Mouse (Mus musculus) hindbrain, embryonic 12.5 days (tissue): ENCODE results near the gene Amotl1. TPM values are rescaled to one million over a fixed set of nuclear protein-coding genes. Genes with fewer than 3 reads are reported as not detected.

Source experiments
- ATAC-seq: fragments of 200-750 bp; cut with Nextera tagmentation; 2 replicates; pipeline ENCODE4 v1.8.0; 2017; ENCODE audit warnings: moderate TSS enrichment; ENCODE audit not compliant: low FRiP score
- H3K27ac ChIP-seq: fragments of 300-500 bp; sonication (generic); 2 replicates; pipeline ENCODE4 v1.5.1; 2016; ENCODE audit warnings: mild to moderate bottlenecking
- H3K27me3 ChIP-seq: fragments of 300-500 bp; sonication (generic); 2 replicates; pipeline ENCODE4 v1.6.1; 2016; ENCODE audit warnings: mild to moderate bottlenecking
- H3K36me3 ChIP-seq: fragments of 300-500 bp; sonication (generic); 2 replicates; pipeline ENCODE4 v1.6.1; 2016; ENCODE audit warnings: mild to moderate bottlenecking
- H3K4me1 ChIP-seq: fragments of 300-500 bp; sonication (generic); 2 replicates; pipeline ENCODE4 v1.6.1; 2016
- H3K4me2 ChIP-seq: fragments of 300-500 bp; sonication (generic); replicated peaks from 2 replicates; pipeline ENCODE4 v1.6.1; 2016; ENCODE audit warnings: mild to moderate bottlenecking
- H3K4me3 ChIP-seq: fragments of 300-500 bp; sonication (generic); 2 replicates; pipeline ENCODE4 v1.5.1; 2016; ENCODE audit warnings: mild to moderate bottlenecking
- H3K9ac ChIP-seq: fragments of 300-500 bp; sonication (generic); 2 replicates; pipeline ENCODE4 v1.6.1; 2016; ENCODE audit warnings: mild to moderate bottlenecking, moderate library complexity
- H3K9me3 ChIP-seq: fragments of 300-500 bp; sonication (generic); replicated peaks from 2 replicates; pipeline ENCODE4 v1.6.1; 2016; ENCODE audit warnings: mild to moderate bottlenecking
- WGBS: fragments of 180-500 bp; shearing (Covaris S2); methylation state at CpG from one replicate; pipeline ENCODE4 v1.1.7; 2016; 5-methylcytosine and 5-hydroxymethylcytosine counted together
- polyA plus RNA-seq: library from polyadenylated mRNA; unstranded; fragments of >200 nt; fragmentation: Nextera tagmentation; extraction: Ambion mirVana; gene quantifications from 2 replicates; pipeline ENCODE4 v1.2.1, GENCODE M21; 2016

Amotl1 gene
- polyA plus RNA-seq, 1 experiment from 2014 or later, result 18.2 TPM

GRCm38 (mm10) chr9:14614205-14614930, 30.5 kb downstream of the Amotl1 start:
- no peaks in the 10 kb centered on the region for H3K27me3 ChIP-seq
- peak overlapping the region; percentile 80 for H3K4me2 ChIP-seq
- H3K4me1 ChIP-seq, result peaks cover 40% of the 10 kb centered on the region
- peak; percentile 70 for ATAC-seq
- peak overlapping the region; percentile 74 for H3K4me3 ChIP-seq
- H3K9ac ChIP-seq, result peak overlapping the region; percentile 88
- WGBS, result under 1% methylated on average over 49 of the region's 50 CpGs
- no peaks in the 10 kb centered on the region for H3K9me3 ChIP-seq
- H3K36me3 ChIP-seq, result no peaks in the 10 kb centered on the region
- peak overlapping the region; percentile 71 for H3K27ac ChIP-seq

DNA sequence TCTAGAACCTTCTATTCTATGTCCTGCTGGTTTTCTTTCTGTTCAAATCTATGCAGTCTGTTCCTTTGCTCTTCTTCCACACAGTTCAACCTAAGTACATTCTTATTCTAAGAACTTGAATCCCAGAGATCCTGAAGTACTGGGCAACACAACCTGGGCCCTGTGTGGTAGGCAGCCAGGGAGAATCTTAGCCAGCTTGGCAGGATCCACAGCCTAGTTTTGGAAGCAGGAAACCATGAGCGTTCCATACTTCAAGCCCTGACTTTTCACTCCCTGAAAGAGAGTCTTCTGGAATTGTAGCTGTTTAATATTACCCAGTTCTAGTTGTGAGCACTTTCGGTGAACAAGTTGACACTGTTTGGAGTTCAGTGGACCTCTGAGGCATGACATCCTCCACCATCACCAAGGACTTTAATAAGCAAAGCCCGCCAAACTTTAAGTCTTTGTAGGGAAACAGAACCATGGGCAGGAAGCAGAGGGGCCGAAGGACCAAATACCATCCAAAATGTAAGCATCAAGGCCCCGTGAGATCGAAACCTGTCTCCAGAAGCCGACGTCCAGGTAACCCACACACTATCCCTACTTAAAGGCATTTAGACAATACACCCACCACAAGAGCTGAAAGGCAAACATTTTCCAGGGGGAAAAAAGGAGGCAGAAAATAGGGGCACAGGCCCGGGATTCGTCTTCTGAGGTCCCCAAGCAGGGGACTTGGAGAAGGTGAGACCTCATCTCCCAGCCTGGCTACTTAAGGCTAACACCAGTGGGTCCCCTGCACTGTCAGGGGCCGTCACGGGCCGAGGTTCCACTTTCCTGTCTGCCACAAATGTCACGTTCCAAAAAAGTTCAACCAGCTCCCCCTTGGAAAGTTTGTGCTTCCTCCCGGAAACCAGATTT, 31.3 kb downstream of the Amotl1 start:
- Histone ChIP-seq H3K36me3 (no peaks in the 10 kb centered on the region), H3K27ac (peak overlapping the region; percentile 71), H3K4me2 (peak overlapping the region; percentile 80), H3K9ac (peak overlapping the region; percentile 88), H3K9me3 (no peaks in the 10 kb centered on the region), H3K4me1 (peaks cover 48% of the 10 kb centered on the region), H3K4me3 (peak overlapping the region; percentile 74), H3K27me3 (no peaks in the 10 kb centered on the region)
- no peak for ATAC-seq
- WGBS, result 10% methylated on average over 15 of the region's 15 CpGs

- peak overlapping the region; percentile 80 for H3K4me2 ChIP-seq
- peaks cover 55% of the 10 kb centered on the region for H3K4me1 ChIP-seq
- H3K4me3 ChIP-seq, result peak overlapping the region; percentile 74
- H3K27ac ChIP-seq, result no peak overlapping the region
- no peaks in the 10 kb centered on the region for H3K27me3 ChIP-seq
- no peaks in the 10 kb centered on the region for H3K36me3 ChIP-seq
- H3K9ac ChIP-seq, result peak overlapping the region; percentile 88
- no peaks in the 10 kb centered on the region for H3K9me3 ChIP-seq
- no peak for ATAC-seq
Observed at GRCm38 (mm10) chr9:14612588-14612987, 32.3 kb downstream of the Amotl1 start.

DNA sequence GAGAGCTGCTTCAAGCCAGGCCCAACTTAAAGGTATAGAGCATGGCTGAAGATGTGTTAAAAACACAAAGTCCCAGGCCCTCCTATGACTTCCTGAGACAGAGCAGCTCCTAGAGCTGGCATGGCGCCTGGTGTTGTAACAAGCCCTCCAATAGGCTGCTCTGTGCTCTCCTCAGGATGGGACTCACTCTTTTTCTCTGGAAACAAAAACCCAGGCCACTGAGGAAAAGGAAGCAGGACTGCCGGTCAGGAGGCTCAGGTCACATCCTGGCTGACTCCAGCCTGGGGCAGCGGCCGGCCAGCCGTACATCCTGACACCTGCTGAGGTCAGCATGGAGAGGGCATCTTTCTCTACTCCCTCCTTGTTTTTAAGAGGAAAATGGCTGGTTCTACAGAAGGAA, 36.3 kb downstream of the Amotl1 start:
- H3K4me2 ChIP-seq, result no peak overlapping the region
- no peak overlapping the region for H3K9ac ChIP-seq
- no peaks in the 10 kb centered on the region for H3K9me3 ChIP-seq
- ATAC-seq, result no peak
- no peak overlapping the region for H3K27ac ChIP-seq
- WGBS, result 48% methylated on average over 5 of the region's 5 CpGs
- peaks cover 5% of the 10 kb centered on the region; the same call in 1 of the 2 replicates for H3K36me3 ChIP-seq
- no peak overlapping the region for H3K4me3 ChIP-seq
- no peaks in the 10 kb centered on the region for H3K27me3 ChIP-seq
- H3K4me1 ChIP-seq, result peaks cover 51% of the 10 kb centered on the region

- no peak overlapping the region for H3K4me2 ChIP-seq
Observed at GRCm38 (mm10) chr9:14607464-14607863, 37.4 kb downstream of the Amotl1 start.

DNA sequence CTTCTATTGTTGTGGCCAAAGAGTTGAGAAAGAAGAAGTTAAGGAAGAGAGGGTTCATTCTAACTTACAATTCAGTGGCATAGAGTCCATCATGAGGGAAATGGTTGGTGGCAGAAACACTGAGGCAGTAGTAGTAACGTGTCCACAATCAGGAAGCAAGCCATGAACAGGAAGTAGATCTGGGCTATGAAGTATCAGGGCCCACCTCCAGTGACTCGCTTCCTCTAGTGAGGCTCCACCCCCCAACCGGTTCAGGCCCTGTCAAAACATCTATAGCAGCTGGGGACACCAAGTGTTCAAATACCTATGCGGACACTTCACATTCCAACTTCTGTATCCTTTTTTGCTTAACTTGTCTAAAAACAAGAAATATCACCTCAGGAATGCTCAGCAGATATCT, 38.9 kb downstream of the Amotl1 start:
- H3K9me3 ChIP-seq, result no peaks in the 10 kb centered on the region
- 91% methylated on average over 4 of the region's 4 CpGs for WGBS
- H3K27ac ChIP-seq, result no peak overlapping the region
- no peak for ATAC-seq
- H3K27me3 ChIP-seq, result no peaks in the 10 kb centered on the region
- H3K4me1 ChIP-seq, result peaks cover 32% of the 10 kb centered on the region
- H3K4me3 ChIP-seq, result no peak overlapping the region
- H3K4me2 ChIP-seq, result no peak overlapping the region
- H3K36me3 ChIP-seq, result peaks cover 5% of the 10 kb centered on the region; the same call in 1 of the 2 replicates
- no peak overlapping the region for H3K9ac ChIP-seq

More at GRCm38 (mm10) chr9:14607464-14607863, 37.4 kb downstream of the Amotl1 start:
- no peaks in the 10 kb centered on the region for H3K9me3 ChIP-seq
- no peak overlapping the region for H3K4me3 ChIP-seq
- no peak overlapping the region; the same call in 1 of the 2 replicates for H3K27ac ChIP-seq
- H3K9ac ChIP-seq, result no peak overlapping the region
- H3K4me1 ChIP-seq, result peaks cover 40% of the 10 kb centered on the region
- H3K27me3 ChIP-seq, result no peaks in the 10 kb centered on the region
- 56% methylated on average over 3 of the region's 3 CpGs for WGBS
- ATAC-seq, result no peak
- H3K36me3 ChIP-seq, result peaks cover 5% of the 10 kb centered on the region; the same call in 1 of the 2 replicates

DNA sequence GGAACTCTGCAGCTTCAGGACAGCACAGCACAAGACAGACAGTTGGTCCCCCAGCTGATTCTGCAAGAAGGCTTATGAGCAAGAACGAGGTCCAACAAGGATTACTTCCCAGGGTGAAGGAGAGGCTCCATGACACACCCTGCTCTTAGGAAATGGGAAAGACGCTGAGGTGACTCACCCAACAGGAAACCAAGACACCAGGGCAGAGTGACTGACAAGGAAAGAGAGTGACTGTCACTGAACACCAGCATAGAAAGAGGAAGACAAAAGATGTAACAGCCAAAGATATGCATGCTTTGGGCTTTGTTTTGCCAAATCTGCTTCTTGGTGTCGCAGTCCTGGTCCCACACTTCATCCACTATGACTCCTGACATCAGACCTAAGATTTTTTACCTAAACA, 40.5 kb downstream of the Amotl1 start:
- Histone ChIP-seq H3K9ac (no peak overlapping the region), H3K9me3 (no peaks in the 10 kb centered on the region), H3K4me2 (no peak overlapping the region), H3K27ac (no peak overlapping the region), H3K4me3 (no peak overlapping the region), H3K27me3 (no peaks in the 10 kb centered on the region), H3K36me3 (peaks cover 5% of the 10 kb centered on the region; the same call in 1 of the 2 replicates), H3K4me1 (peaks cover 23% of the 10 kb centered on the region)
- no peak for ATAC-seq
- 91% methylated on average over 3 of the region's 3 CpGs for WGBS

DNA sequence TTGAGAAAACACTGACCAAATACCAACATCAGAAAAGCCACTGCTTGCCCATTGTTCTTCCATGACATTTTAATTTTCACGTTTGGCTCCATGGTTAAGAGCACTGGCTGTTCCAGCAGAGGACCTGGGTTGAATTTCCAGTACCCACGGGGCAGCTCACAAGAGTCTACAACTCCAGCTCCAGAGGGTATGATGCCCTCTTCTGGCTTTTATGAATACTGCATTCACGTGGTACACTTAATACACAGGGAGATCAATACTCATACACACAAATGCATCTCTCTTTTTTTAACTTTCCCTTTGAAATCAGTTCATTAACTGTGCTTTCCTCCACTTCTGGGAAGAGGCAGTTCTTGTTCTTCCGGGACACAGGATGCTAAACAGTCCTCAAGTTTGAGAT, 41.4 kb downstream of the Amotl1 start:
- Histone ChIP-seq H3K27ac (no peak overlapping the region), H3K4me3 (no peak overlapping the region), H3K9me3 (no peaks in the 10 kb centered on the region), H3K4me2 (no peak overlapping the region), H3K9ac (no peak overlapping the region), H3K4me1 (peaks cover 15% of the 10 kb centered on the region), H3K36me3 (peaks cover 5% of the 10 kb centered on the region; the same call in 1 of the 2 replicates), H3K27me3 (no peaks in the 10 kb centered on the region)
- ATAC-seq, result no peak
- WGBS, result 85% methylated on average over 4 of the region's 4 CpGs

- Histone ChIP-seq H3K36me3 (peaks cover 23% of the 10 kb centered on the region), H3K4me3 (no peak overlapping the region), H3K4me1 (peaks cover 4% of the 10 kb centered on the region; the same call in 1 of the 2 replicates), H3K4me2 (no peak overlapping the region), H3K27ac (no peak overlapping the region), H3K9me3 (no peaks in the 10 kb centered on the region), H3K9ac (no peak overlapping the region), H3K27me3 (no peaks in the 10 kb centered on the region)
- WGBS, result 84% methylated on average over 5 of the region's 5 CpGs
- ATAC-seq, result no peak
Observed at GRCm38 (mm10) chr9:14599799-14600198, 45.1 kb downstream of the Amotl1 start.

- Histone ChIP-seq H3K9ac (no peak overlapping the region), H3K27me3 (no peaks in the 10 kb centered on the region), H3K36me3 (peaks cover 25% of the 10 kb centered on the region), H3K9me3 (no peaks in the 10 kb centered on the region), H3K4me3 (no peak overlapping the region), H3K4me1 (peaks cover 4% of the 10 kb centered on the region; the same call in 1 of the 2 replicates), H3K4me2 (no peak overlapping the region), H3K27ac (no peak overlapping the region)
- no peak for ATAC-seq
- WGBS, result 98% methylated on average over 2 of the region's 2 CpGs
Observed at GRCm38 (mm10) chr9:14598157-14598556, 46.7 kb downstream of the Amotl1 start.

DNA sequence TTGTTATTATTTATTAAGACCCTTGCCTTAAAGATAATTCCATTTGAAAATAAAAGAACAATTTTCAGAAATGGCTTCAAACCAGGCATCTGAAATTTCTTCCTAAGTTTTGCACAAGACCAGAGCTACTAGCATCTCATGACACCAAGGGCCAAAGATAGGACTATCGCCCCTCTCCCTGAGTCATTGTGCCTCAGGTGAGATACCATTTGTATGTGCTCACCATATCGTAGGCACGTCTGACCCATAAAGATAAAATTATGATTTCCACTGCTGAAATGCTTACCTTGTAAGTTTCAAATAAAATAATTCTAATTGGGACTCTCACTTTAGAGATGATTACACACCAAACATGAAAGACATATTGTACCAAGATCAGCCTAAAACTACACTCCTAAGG, 47.4 kb downstream of the Amotl1 start:
- H3K4me3 ChIP-seq, result no peak overlapping the region
- H3K9me3 ChIP-seq, result no peaks in the 10 kb centered on the region
- H3K4me2 ChIP-seq, result no peak overlapping the region
- ATAC-seq, result no peak
- H3K27ac ChIP-seq, result no peak overlapping the region
- peaks cover 4% of the 10 kb centered on the region; the same call in 1 of the 2 replicates for H3K4me1 ChIP-seq
- no peak overlapping the region for H3K9ac ChIP-seq
- WGBS, result 95% methylated on average over 3 of the region's 3 CpGs
- no peaks in the 10 kb centered on the region for H3K27me3 ChIP-seq
- H3K36me3 ChIP-seq, result peaks cover 33% of the 10 kb centered on the region

DNA sequence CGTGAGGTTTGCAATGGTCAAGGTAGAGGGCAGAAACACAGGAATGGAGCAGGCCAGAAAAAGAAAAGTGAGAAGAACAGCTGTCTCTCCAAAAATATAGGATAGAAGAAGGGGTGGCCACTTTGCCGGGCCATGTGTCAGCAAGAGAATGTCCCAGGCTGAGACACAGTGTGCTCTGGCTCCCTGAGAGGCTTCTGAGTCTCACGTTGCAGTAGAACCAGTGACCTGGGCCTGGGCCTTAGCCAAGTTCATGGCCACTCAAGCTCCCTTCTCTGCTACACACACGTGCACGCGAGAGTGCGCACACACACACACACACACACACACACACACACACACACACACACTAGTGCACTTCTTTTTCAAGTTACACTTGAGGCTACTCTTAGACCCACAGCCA, 48.0 kb downstream of the Amotl1 start:
- no peaks in the 10 kb centered on the region for H3K9me3 ChIP-seq
- peaks cover 38% of the 10 kb centered on the region for H3K36me3 ChIP-seq
- peaks cover 4% of the 10 kb centered on the region; the same call in 1 of the 2 replicates for H3K4me1 ChIP-seq
- ATAC-seq, result no peak
- H3K4me3 ChIP-seq, result no peak overlapping the region
- no peak overlapping the region for H3K4me2 ChIP-seq
- no peaks in the 10 kb centered on the region for H3K27me3 ChIP-seq
- no peak overlapping the region for H3K9ac ChIP-seq
- no peak overlapping the region for H3K27ac ChIP-seq
- 86% methylated on average over 7 of the region's 7 CpGs for WGBS
